Mouse (Mus musculus): Measurements from ENCODE around the gene Bap1. TPM values are rescaled to one million over a fixed set of nuclear protein-coding genes. Genes with fewer than 3 reads are reported as not detected.
A peak's percentile ranks its signal among the peaks of the same experiment; 100 is the strongest.

Gene Bap1
- polyA plus RNA-seq, 1 experiment from 2014 or later = 128 TPM

GRCm38 (mm10) chr14:31214684-31215083, 36.6 kb upstream of the Bap1 start:
- Histone ChIP-seq H3K4me1 (peaks cover 11% of the 10 kb centered on the region), H3K36me3 (ENCODE audit: poor library complexity, severe bottlenecking) (no peaks in the 10 kb centered on the region), H3K27ac (no peak overlapping the region), H3K27me3 (no peaks in the 10 kb centered on the region), H3K4me3 (no peak overlapping the region), H3K9ac (no peak overlapping the region; the same call in 1 of the 2 replicates), H3K4me2 (no peak overlapping the region), H3K9me3 (replicated peaks) (no peaks in the 10 kb centered on the region)
- 77% methylated on average over 3 of the region's 3 CpGs for WGBS
- no peak for ATAC-seq

DNA sequence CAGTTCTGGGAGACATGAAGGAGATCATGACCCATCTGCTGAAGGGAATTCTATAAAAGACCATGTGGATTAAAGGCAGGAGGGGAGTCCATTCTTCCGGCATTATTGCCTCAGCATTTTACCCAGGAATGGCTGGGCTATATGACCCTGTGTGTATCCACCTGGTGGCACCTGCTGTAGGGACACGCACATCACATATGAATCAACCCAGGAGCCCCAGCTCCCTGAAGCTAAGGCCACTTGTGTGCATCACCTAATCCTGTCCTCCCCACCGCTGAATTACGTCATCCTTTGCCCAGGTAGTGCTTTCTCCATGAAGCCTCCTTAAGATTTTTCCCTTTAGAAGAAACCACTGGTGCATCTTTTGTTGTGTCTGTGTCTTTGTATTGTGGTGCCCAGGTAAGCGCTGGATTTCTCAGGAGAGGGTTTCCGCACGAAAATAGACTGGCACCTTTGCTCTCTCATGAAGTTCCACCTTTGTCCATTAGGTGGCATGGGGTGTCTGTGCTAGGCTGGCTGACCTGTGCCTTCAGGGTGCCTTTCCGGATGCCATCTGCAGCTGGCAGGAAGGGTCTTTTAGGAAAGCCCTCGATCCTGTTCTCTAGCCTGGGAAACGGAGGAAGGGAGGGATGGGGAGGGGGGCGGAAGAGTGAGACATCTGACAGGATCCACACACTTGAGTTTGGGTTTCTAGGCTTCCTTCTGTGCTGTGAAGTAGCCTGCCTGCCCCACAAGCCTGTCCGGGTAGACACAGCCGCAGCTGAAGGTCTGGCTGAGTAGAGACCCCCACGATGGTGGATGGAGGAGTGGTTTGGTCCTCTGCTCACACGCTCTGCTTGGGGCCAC, 35.9 kb upstream of the Bap1 start:
- H3K4me2 ChIP-seq = no peak overlapping the region
- H3K27me3 ChIP-seq = no peaks in the 10 kb centered on the region
- peak; percentile 75 for ATAC-seq
- WGBS = 33% methylated on average over 15 of the region's 15 CpGs
- peaks cover 11% of the 10 kb centered on the region for H3K4me1 ChIP-seq
- no peak overlapping the region for H3K4me3 ChIP-seq
- H3K9me3 ChIP-seq (replicated peaks) = no peaks in the 10 kb centered on the region
- H3K36me3 ChIP-seq (ENCODE audit: poor library complexity, severe bottlenecking) = no peaks in the 10 kb centered on the region
- no peak overlapping the region for H3K27ac ChIP-seq
- H3K9ac ChIP-seq = no peak overlapping the region

GRCm38 (mm10) chr14:31216846-31217245, 34.4 kb upstream of the Bap1 start, which contains the start of gene Nisch:
Nisch (minus strand) TSS chr14:31216946.
- 46% methylated on average over 2 of the region's 2 CpGs for WGBS
- no peak within 1 kb of the TSS for H3K27ac ChIP-seq
- peaks cover 11% of the 10 kb centered on the region for H3K4me1 ChIP-seq
- no peak for ATAC-seq
- no peak within 1 kb of the TSS for H3K4me3 ChIP-seq
- no peaks in the 10 kb centered on the region for H3K9me3 ChIP-seq (replicated peaks)
- no peaks in the 10 kb centered on the region for H3K27me3 ChIP-seq
- H3K9ac ChIP-seq = peak within 1 kb of the TSS; percentile 14
- no peaks in the 10 kb centered on the region for H3K36me3 ChIP-seq (ENCODE audit: poor library complexity, severe bottlenecking)
- H3K4me2 ChIP-seq = peak within 1 kb of the TSS; percentile 14

DNA sequence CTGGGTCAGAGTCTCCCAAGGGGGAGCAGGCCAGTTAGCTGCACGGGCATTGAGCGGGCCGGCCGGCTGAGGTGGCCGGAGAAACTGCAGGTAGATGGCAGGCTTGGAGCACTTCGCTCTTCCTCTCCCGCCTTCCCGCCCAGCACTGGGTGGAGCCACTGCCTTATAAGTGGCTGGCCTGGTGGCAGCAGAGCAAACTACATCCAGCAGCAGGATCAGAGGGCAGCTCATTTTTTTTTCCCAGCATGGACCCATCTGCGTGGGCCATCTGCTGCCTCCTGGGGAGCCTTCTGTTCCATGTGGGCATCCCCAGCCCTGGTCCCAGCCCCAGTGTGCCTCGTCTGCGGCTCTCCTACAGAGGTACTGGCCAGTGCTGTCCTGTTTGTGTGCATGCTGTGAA, 33.6 kb upstream of the Bap1 start, which contains the start of gene Sema3g:
TSS of gene Sema3g (plus strand) at position 195 of the 400 bp plus-strand sequence.
- H3K9ac ChIP-seq = peak within 1 kb of the TSS; percentile 14
- H3K27ac ChIP-seq = no peak within 1 kb of the TSS
- WGBS = 13% methylated on average over 11 of the region's 11 CpGs
- no peaks in the 10 kb centered on the region for H3K27me3 ChIP-seq
- H3K4me1 ChIP-seq = peaks cover 11% of the 10 kb centered on the region
- ATAC-seq = peak; percentile 39
- no peak within 1 kb of the TSS for H3K4me3 ChIP-seq
- peak within 1 kb of the TSS; percentile 14 for H3K4me2 ChIP-seq
- no peaks in the 10 kb centered on the region for H3K36me3 ChIP-seq (ENCODE audit: poor library complexity, severe bottlenecking)
- no peaks in the 10 kb centered on the region for H3K9me3 ChIP-seq (replicated peaks)

- no peak overlapping the region for H3K27ac ChIP-seq
- H3K4me2 ChIP-seq = no peak overlapping the region
- no peaks in the 10 kb centered on the region for H3K9me3 ChIP-seq (replicated peaks)
- H3K4me1 ChIP-seq = peaks cover 5% of the 10 kb centered on the region; the same call in 1 of the 2 replicates
- no peak overlapping the region for H3K4me3 ChIP-seq
- 57% methylated on average over 4 of the region's 4 CpGs for WGBS
- ATAC-seq = peak; percentile 62; the same call in 1 of the 2 replicates
- H3K36me3 ChIP-seq (ENCODE audit: poor library complexity, severe bottlenecking) = no peaks in the 10 kb centered on the region
- H3K9ac ChIP-seq = no peak overlapping the region
- no peaks in the 10 kb centered on the region for H3K27me3 ChIP-seq
These were observed 24.3 kb upstream of the Bap1 start for GRCm38 (mm10) chr14:31226978-31227377.

DNA sequence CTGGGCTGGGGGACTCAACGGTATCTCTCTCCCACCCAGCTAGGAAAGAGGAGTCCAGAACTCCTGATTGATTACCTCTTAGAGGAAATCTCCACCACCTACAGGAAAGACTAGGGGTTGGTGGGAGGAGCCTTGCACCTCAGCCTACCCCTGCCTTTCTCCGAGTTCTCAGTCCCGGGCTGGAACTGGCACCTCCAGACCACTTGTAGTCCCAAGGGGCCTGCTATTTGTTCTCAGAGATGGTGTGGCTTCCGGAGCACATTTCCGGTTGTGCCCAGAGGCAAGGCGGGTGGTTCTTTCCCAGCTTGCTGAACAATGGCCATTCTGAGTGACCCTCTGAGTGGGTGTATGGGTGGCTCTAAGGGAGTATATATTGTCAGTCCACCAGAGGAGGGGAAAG, 23.0 kb upstream of the Bap1 start:
- no peaks in the 10 kb centered on the region for H3K27me3 ChIP-seq
- no peak overlapping the region for H3K4me2 ChIP-seq
- H3K27ac ChIP-seq = no peak overlapping the region
- WGBS = 72% methylated on average over 6 of the region's 6 CpGs
- no peaks in the 10 kb centered on the region for H3K36me3 ChIP-seq (ENCODE audit: poor library complexity, severe bottlenecking)
- H3K9me3 ChIP-seq (replicated peaks) = no peaks in the 10 kb centered on the region
- ATAC-seq = no peak
- no peak overlapping the region for H3K9ac ChIP-seq
- peaks cover 5% of the 10 kb centered on the region; the same call in 1 of the 2 replicates for H3K4me1 ChIP-seq
- H3K4me3 ChIP-seq = no peak overlapping the region

- no peak overlapping the region for H3K4me3 ChIP-seq
- H3K27me3 ChIP-seq = no peaks in the 10 kb centered on the region
- H3K9ac ChIP-seq = no peak overlapping the region
- peaks cover 5% of the 10 kb centered on the region; the same call in 1 of the 2 replicates for H3K4me1 ChIP-seq
- ATAC-seq = no peak
- no peaks in the 10 kb centered on the region for H3K9me3 ChIP-seq (replicated peaks)
- H3K27ac ChIP-seq = no peak overlapping the region
- no peak overlapping the region for H3K4me2 ChIP-seq
- H3K36me3 ChIP-seq (ENCODE audit: poor library complexity, severe bottlenecking) = no peaks in the 10 kb centered on the region
- 76% methylated on average over 8 of the region's 8 CpGs for WGBS
These were observed 20.8 kb upstream of the Bap1 start for GRCm38 (mm10) chr14:31230442-31230841.

DNA sequence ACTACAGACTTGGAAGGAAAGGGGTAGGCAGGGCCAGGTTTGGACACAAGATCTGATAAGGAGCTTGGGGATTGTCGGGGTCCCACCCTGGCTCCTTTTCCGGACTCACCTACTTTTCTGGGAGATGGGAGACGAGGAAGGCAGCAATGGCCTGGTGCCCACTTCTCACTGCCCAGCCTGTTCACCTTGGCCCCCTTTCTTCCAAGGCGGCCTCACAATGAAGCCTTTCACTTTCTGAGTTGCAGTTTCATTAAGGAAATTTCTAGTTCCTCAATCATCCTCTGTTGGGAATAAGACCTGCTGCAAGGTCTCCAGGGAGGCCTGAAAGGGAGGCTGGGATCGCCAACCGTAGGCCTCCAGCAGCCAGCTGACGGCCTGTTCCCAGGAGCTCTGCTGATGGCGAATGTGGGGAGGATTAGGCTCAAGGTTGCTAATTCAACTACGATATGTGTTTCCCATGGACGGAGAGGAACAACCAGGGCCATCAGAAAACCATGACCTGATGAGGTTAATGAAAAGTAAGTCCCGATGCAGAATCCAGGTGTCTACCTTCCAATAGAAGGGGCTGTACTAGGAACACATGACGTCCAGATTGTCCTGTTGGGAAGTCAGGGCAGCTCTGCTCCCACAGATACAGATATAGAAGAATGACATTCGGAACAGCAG, 18.7 kb upstream of the Bap1 start:
- Histone ChIP-seq H3K4me3 (no peak overlapping the region), H3K27me3 (no peaks in the 10 kb centered on the region), H3K9me3 (replicated peaks) (no peaks in the 10 kb centered on the region), H3K36me3 (ENCODE audit: poor library complexity, severe bottlenecking) (no peaks in the 10 kb centered on the region), H3K27ac (no peak overlapping the region), H3K4me1 (no peaks in the 10 kb centered on the region), H3K9ac (no peak overlapping the region), H3K4me2 (no peak overlapping the region)
- WGBS = 87% methylated on average over 13 of the region's 13 CpGs
- ATAC-seq = no peak

- Histone ChIP-seq H3K27me3 (no peaks in the 10 kb centered on the region), H3K4me3 (no peak overlapping the region), H3K4me2 (no peak overlapping the region), H3K9me3 (replicated peaks) (no peaks in the 10 kb centered on the region), H3K27ac (no peak overlapping the region), H3K36me3 (ENCODE audit: poor library complexity, severe bottlenecking) (no peaks in the 10 kb centered on the region), H3K4me1 (no peaks in the 10 kb centered on the region), H3K9ac (no peak overlapping the region)
- peak; percentile 48 for ATAC-seq
- 86% methylated on average over 14 of the region's 14 CpGs for WGBS
These were observed 17.9 kb upstream of the Bap1 start for GRCm38 (mm10) chr14:31233070-31233995.

DNA sequence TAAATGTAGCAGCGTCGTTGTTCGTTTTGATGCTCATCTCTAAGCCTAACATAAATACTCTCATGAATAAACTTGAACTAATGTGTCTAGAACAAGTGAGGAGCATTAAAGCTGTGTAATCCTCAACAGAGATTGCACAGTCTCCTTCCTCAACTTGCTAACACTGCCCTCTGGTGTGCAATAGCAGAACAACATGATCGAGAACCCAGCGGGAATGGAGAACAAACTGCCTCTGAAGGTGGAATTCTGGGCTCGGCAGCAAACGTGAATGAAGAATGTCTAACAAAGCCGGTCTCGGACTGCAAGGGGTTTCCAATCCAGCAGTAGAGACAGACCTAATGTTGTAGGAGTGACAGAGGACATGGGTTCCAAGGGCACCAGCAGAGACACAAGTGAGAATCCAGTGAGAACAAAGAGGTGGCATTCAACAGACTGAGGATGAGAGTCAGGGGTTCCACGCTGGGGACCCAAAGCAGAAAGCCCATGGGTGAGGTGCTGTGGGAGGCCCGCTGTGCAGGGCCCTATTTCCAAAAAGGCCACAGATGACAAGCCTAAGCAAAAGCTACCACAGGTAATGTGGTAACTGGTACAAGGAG, 17.2 kb upstream of the Bap1 start:
- H3K27ac ChIP-seq = no peak overlapping the region
- no peaks in the 10 kb centered on the region for H3K4me1 ChIP-seq
- H3K4me2 ChIP-seq = peak overlapping the region; percentile 13
- H3K9me3 ChIP-seq (replicated peaks) = no peaks in the 10 kb centered on the region
- peak; percentile 51 for ATAC-seq
- no peak overlapping the region for H3K9ac ChIP-seq
- 25% methylated on average over 11 of the region's 11 CpGs for WGBS
- no peak overlapping the region for H3K4me3 ChIP-seq
- H3K27me3 ChIP-seq = no peaks in the 10 kb centered on the region
- H3K36me3 ChIP-seq (ENCODE audit: poor library complexity, severe bottlenecking) = no peaks in the 10 kb centered on the region

DNA sequence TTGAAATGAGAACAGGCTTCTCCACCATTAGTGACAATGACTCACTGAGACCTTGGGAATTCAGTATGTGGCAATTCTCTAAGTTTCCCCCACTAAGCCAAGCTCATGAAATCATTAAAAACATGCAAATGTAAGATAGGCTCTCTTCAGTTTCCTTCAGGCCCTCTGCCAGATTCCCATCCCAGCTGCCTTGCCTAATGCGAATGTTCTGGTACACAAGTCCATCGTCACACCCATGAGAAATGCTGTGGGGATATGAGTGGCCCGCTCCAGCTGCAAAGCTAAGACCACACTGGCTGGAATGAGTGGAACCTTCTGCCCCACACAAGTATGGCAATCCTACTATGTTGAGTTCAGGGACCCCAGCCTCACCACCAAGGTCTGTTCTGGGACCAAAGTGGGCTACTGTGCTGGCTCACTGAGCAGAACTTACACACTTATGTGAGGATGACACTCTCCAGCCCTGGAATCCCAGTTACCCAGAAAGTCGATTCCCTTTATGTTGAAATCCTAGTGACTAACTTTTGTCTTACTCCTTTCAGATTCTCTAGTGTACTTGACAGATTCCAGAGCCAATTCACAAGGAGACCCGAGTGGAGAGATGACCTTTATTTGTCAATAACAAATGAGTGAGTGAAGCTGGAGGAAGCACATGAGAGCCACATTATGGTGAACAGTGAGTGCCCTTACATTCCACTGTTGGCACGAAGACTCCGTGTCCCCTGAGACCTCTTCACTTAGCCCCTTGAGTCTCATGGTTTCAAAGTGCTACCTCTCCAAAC, 14.0 kb upstream of the Bap1 start:
- Histone ChIP-seq H3K4me3 (no peak overlapping the region), H3K4me2 (no peak overlapping the region), H3K27ac (no peak overlapping the region), H3K4me1 (no peaks in the 10 kb centered on the region), H3K9me3 (replicated peaks) (no peaks in the 10 kb centered on the region), H3K9ac (no peak overlapping the region), H3K36me3 (ENCODE audit: poor library complexity, severe bottlenecking) (no peaks in the 10 kb centered on the region), H3K27me3 (no peaks in the 10 kb centered on the region)
- no peak for ATAC-seq
- 86% methylated on average over 7 of the region's 7 CpGs for WGBS
